Mouse (Mus musculus): ENCODE measurements around the gene Dpagt1. TPM values are rescaled to one million over a fixed set of nuclear protein-coding genes. Genes with fewer than 3 reads are reported as not detected.

Gene Dpagt1
- 10.2 TPM for polyA plus RNA-seq (2017; shearing (Covaris generic))

DNA sequence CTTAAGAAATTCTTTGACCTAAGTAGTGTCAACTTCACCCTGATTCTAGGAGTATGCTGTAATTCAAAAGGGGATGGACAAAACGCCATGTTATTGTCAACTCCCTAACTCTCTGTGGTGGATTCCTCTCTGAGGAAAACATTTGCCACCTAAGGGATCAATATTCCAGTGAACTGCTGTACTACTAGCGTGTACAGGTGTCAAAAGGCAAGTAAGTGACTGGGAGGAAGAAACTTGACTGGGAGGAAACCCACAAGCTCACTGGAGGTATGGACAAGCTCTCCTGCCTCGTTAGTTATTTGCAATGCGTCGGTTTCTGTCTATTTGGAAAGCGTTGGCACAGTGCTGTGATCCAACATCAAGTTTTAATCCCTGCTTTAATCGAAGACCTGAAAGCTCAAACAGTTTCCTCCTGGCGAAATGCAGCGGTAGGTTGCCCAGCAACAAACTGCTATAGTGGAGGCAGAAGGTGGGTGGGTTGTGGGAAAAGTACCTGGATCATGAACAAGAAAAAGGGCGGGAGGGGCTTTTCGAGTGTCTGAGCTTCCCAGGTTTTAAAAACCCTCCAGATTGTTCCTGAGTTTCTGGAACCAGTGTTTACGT, at the start of gene Dpagt1:
Gene Dpagt1, plus strand, starts transcription at position 252 of the 603 bp plus-strand sequence.

DNA sequence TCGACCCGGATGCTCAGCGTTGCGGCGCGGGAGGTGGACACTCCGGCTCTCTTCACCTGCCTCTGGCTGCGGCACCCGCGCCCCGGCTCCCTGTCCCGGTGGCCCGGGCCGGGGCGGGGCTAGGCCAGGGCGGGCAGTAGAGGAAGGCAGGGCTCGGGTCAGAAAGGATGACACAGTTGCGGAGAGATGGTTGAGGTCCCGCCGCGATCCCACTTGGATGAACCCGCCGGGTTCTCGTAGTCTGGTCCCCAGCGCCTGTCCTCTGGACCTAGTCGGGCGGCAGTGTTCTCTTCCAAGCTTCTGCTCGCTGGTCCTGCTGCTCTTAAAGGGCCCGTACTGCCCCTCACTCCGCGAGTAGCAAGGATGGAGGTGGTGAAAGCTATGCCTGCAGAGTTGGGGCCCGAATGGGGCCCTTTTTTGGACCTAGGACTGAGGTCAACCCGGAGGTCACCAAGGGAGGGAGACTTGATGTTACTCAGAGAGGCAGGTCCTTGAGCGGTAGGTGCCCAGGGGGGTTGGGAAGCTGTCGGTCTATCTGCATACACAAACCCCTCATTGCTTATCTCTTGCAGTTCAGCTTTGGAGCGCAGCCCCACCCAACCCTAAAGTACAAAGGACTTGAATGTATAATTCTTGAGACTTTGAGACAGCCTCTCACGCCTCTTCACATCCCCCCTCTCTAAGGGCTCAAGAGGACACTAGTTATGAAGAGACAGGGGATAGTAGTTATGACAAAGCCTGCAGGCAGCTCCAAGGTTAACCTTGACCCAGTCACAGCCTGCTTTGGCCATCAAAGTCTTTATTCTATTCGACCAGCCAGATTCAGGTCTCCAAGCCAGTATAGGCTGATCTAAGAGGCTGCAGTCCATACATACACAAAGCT, 37.5 kb upstream of the Dpagt1 start, which contains the start of gene Abcg4:
Gene Abcg4, minus strand, starts transcription at position 540 of the 883 bp plus-strand sequence.

DNA sequence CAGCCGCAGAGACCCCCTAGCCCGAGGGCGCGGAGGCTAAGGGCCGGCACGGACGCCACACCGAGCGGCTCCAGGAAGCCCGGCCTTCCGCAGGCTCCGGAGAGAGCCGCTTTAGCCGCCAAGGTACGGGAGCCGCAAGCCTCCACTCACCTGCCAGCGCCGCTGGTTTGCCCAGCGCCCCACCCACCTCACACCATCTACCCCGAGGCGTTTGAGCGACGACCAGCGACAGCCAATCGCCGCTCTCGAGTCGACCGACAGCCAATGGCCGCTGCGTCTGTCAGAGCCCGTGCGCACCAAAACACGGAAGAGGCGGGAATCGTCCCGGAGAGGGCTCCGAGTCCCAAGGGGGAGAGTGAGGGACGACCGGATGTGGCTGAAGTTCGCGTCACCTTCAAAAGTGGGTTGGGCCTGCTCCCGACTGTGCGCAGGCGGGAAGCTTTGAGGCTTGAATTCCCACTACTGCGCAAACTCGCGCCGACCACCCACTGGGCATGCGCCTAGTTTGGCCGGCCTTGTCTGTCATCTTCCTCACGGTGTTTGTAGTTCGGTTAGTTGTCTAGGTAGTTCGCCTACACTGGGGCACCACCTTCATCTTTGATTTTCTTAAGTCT, 20.2 kb upstream of the Dpagt1 start, which contains the start of gene Hinfp:
Gene Hinfp, minus strand, starts transcription at position 206 of the 614 bp plus-strand sequence.

DNA sequence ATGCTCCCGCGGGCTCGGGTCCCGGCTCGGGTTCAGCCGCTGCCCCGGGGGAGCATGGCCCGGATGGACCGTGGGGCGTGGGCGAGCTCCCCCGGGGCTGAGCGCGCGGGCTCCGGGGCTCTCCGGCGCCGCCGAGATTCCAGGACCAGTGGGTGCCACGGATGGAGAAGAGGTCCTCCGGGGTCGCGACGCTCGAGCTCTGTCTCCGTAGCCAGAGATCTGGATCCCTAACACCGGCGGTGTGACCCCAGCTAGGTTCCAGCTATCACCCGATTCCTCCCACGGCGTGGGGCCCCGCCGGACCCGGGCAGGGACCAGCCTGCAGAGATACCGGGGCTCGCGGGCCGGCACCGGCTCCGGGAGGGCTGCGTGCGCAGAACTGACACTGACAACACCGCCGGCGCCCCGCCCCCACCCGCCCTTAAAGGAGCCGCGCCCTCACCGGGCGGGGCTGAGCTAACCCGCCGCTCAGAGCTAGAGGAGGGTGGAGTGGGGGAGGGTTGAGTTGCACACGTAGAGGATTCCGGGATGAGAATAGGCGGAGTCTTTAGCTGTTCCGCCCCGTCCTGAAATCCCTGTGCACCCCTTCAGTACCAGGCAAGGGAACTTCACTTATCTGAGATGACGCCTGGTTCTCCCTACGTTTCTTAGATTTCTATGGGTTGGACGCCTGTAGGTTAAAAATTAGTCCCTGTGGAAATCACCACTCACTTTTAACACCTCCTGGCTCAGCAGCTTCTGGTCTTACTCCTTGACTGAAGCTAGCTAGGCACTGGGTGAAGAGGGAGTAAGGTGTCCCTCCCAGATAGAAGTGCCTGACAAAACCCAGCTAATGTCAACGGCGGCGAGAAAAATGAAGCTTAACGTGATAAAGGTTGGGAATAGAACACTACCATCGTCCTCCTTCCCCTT, 5.7 kb upstream of the Dpagt1 start, which contains the start of gene C2cd2l:
Gene C2cd2l, minus strand, starts transcription at position 399 of the 912 bp plus-strand sequence.

DNA sequence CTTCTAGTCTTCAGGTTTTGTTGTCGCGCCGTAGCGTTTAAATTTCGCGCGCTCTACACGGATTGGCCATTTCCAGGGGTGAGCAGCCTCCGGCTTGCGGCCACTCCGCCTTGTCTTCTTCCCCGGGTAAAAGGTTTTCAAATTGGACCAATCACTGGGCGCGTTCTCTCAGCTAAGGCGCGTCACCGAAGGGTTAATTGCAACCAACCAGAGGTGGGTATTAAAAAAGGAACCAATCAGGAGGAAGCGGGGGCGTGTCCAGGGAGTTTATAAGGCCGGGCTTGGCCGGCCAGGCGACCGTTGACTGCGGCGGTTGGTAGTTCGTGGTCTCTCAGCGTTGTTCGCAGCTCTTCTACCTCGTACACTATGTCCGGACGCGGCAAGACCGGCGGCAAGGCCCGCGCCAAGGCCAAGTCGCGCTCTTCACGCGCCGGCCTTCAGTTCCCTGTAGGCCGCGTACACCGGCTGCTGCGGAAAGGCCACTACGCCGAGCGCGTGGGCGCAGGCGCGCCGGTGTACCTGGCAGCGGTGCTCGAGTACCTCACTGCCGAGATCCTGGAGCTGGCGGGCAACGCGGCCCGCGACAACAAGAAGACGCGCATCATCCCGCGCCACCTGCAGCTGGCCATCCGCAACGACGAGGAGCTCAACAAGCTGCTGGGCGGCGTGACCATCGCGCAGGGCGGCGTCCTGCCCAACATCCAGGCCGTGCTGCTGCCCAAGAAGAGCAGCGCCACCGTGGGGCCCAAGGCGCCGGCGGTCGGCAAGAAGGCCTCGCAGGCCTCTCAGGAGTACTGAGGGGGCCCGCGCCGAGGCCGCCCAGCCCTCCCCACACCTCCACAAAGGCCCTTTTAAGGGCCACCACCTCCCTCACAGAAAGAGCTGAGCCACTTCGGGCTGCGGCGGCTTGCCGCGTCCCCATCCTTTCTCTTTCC, 8.8 kb downstream of the Dpagt1 start, which contains the start of gene H2afx:
Gene H2afx, plus strand, starts transcription at position 299 of the 935 bp plus-strand sequence.

DNA sequence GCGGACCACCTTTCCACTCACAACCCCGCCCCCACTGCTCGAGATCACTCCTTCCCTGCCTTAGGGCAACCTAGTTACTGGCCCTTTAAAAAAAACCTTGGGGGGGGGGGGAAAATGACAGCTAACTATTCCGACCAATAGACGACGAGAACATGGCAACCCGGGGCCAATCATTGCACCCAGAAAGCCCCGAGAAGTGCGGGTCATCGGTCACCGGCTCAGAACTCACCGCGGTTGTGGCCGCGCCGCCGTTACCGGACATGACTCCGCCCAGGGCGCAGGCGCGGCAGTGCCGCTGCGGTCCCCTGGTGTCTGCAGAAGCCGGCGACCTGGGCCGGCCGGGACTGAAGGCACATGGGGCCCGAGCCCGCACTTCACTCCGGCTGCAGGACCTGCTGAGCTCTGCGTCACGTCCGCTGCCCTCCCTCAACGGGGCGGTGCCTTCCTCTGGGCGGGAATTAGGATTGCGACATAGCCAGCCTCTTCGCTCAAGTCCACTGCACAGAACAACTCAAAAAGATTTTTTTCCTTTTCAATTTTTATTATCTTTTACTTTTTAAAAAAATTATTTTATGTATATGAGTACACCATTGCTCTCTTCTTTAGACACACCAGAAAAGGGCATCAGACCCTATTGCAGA, 18.1 kb downstream of the Dpagt1 start, which contains the start of gene Hmbs:
Gene Hmbs, minus strand, starts transcription at position 448 of the 641 bp plus-strand sequence.

DNA sequence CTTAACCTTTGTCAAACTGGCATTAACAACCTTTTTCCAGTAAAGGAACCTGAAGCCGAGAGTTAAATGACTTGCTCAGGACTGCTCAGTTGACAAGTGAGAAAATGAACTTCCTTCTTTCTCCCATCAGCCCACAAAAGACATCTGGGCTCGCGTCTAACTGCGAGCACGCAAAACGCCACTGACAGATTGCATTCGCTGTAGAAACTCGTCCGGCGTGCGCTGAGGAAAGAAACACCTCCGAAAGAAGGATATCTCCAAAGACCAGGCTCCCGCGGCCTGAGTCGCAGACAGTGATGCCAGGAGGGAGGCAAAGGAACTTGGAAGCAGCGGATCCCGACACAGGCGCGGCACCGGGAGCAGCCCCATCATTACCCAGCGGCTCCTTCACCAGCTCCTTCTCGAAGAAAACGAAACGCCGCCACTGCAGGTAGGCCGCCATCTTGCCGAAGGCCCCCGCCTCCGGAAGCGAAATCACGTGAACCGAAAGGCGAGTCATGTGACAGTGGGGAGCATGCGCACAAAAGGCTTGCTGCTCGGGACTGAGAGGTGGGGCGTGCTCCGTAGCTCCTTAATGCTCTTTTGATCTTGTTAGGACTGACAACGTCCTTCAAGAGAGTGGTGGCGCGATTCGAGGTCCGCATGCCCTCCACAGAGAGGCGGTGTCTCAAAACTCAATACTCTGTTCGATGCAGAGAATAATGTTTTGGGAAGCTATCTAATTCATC, 35.5 kb downstream of the Dpagt1 start, which contains the start of gene Vps11:
Gene Vps11, minus strand, starts transcription at position 481 of the 728 bp plus-strand sequence.

DNA sequence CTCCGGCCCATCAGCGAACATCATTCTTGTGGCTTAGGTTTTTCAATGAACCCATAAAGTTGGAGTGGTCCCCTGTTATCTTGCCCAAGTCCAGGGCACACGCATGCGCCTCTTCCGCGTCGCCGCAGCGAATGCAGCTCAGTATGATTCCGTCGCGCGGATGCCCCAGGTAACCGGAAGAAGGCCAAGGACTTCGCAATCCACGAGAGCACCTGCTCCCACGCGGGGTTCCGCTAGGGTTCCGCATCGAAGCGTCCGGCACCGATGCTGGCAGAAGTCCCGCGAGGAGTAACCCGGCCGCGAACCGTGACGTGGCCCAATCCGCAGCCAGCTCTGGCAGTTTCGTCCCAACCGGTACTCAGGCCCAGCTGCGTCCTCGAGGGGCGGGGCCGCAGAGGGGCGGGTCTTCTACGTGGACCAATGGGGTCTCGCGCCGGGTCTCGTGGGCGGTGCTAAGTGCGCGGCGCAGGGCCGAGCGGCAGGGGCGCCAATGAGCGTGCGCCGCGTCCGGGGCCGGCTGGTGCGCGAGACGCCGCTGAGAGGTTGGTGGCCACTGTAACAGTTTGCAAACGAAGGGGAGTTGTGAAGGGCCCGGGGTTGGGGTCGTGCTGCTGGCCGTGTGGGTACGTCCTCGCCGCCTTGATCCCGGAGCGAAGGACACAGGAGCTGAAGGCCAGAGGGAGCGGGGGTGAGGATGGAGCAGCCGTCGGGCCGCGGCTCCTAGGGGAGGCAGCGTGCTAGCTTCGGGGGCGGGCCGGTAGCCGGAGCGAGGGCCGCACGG, 53.4 kb downstream of the Dpagt1 start, which contains the start of gene Hyou1:
Gene Hyou1, plus strand, starts transcription at position 437 of the 781 bp plus-strand sequence.

Other genes starting within 250 kb of the Dpagt1 start
- not detected for gene Mfrp, start 224.3 kb upstream of the Dpagt1 start, polyA plus RNA-seq (2017; shearing (Covaris generic))
- gene C1qtnf5, start 218.8 kb upstream of the Dpagt1 start, polyA plus RNA-seq (2017; shearing (Covaris generic)) = not detected
- gene Gm49380, start 212.5 kb upstream of the Dpagt1 start, polyA plus RNA-seq (2017; shearing (Covaris generic)) = not detected
- 19.4 TPM for gene Rnf26, start 212.5 kb upstream of the Dpagt1 start, polyA plus RNA-seq (2017; shearing (Covaris generic))
- gene Mcam, start 191.6 kb upstream of the Dpagt1 start, polyA plus RNA-seq (2017; shearing (Covaris generic)) = 0.36 TPM
- gene Cbl, start 92.0 kb upstream of the Dpagt1 start, polyA plus RNA-seq (2017; shearing (Covaris generic)) = 41.9 TPM
- not detected for gene Ccdc153, start 85.3 kb upstream of the Dpagt1 start, polyA plus RNA-seq (2017; shearing (Covaris generic))
- 0.29 TPM for gene Pdzd3, start 74.5 kb upstream of the Dpagt1 start, polyA plus RNA-seq (2017; shearing (Covaris generic))
- 5.8 TPM for gene Nlrx1, start 57.4 kb upstream of the Dpagt1 start, polyA plus RNA-seq (2017; shearing (Covaris generic))
- not detected for gene Abcg4, start 37.4 kb upstream of the Dpagt1 start, polyA plus RNA-seq (2017; shearing (Covaris generic))
- gene Hinfp, start 20.3 kb upstream of the Dpagt1 start, polyA plus RNA-seq (2017; shearing (Covaris generic)) = 41.8 TPM
- gene C2cd2l, start 5.7 kb upstream of the Dpagt1 start, polyA plus RNA-seq (2017; shearing (Covaris generic)) = 17.8 TPM
- gene H2afx, start 8.7 kb downstream of the Dpagt1 start, polyA plus RNA-seq (2017; shearing (Covaris generic)) = 51.5 TPM
- 16.5 TPM for gene Hmbs, start 18.2 kb downstream of the Dpagt1 start, polyA plus RNA-seq (2017; shearing (Covaris generic))
- gene Vps11, start 35.7 kb downstream of the Dpagt1 start, polyA plus RNA-seq (2017; shearing (Covaris generic)) = 60.2 TPM
- 16.7 TPM for gene Hyou1, start 53.5 kb downstream of the Dpagt1 start, polyA plus RNA-seq (2017; shearing (Covaris generic))
- gene Slc37a4, start 70.8 kb downstream of the Dpagt1 start, polyA plus RNA-seq (2017; shearing (Covaris generic)) = 12.4 TPM
- 1,991 TPM for gene Rps25, start 81.1 kb downstream of the Dpagt1 start, polyA plus RNA-seq (2017; shearing (Covaris generic))
- 84.5 TPM for gene Trappc4, start 81.6 kb downstream of the Dpagt1 start, polyA plus RNA-seq (2017; shearing (Covaris generic))
- 44.7 TPM for gene Ccdc84, start 92.5 kb downstream of the Dpagt1 start, polyA plus RNA-seq (2017; shearing (Covaris generic))
- gene Foxr1, start 115.1 kb downstream of the Dpagt1 start, polyA plus RNA-seq (2017; shearing (Covaris generic)) = 0.64 TPM
- not detected for gene Upk2, start 129.0 kb downstream of the Dpagt1 start, polyA plus RNA-seq (2017; shearing (Covaris generic))
- 22.4 TPM for gene Bcl9l, start 156.8 kb downstream of the Dpagt1 start, polyA plus RNA-seq (2017; shearing (Covaris generic))
- 125 TPM for gene Cxcr5, start 235.9 kb downstream of the Dpagt1 start, polyA plus RNA-seq (2017; shearing (Covaris generic))